ENCODE assay signal across 20 mouse cellular contexts in the genomic region with DNA sequence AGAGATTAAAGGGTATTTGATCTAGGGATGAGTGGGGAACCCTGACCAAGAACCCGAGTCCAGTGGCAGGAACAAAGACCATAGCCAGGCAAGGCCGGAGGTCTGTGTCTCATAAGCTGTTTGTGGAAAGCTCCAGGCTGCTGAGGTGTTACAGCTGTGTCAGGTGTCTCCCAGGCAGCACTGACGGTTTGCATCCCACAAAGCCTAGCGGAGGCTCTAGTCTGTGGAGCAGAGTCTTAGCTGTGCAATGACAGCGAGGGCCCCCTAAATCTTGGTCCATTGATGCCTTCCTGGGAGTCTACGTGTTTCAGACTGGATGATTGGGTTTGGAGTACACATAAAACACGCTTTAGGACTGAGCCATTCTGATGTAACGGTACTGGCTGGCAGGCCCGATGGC. TPM values are rescaled to one million over a fixed set of nuclear protein-coding genes. Genes with fewer than 3 reads are reported as not detected.
DNase-seq lines count a peak whose midpoint lies in the region; ATAC-seq and TF ChIP-seq lines count a peak whose summit lies in the region.
"Had no signal": no experiment of that assay in that cellular context is flagged by ENCODE, and none has a peak within 500 bp of the region (broad histone marks: within the 10 kb centered on the region; RNA-seq: fewer than 3 reads in every experiment).

No protein-coding gene starts in this region.

- H3K4me1 ChIP-seq in heart, embryonic 16.5 days (ENCODE audit: control insufficient read depth, insufficient read depth, low read length), result no peaks in the 10 kb centered on the region; the same call in 1 of the 2 replicates
- H3K4me1 ChIP-seq in thymus, adult 2 months (replicated peaks; ENCODE audit: control insufficient read depth, insufficient read depth, low read length), result peaks cover 97% of the 10 kb centered on the region

- no peak for DNase-seq in heart, postnatal 36 days
- no peak for DNase-seq in thymus, adult 2 months
- DNase-seq in thymus, postnatal 25 days, result no peak
- peak; percentile 40 for DNase-seq in thymus, postnatal 14 days
- DNase-seq in thymus, postnatal 10 days (ENCODE audit: low spot score in 2 of 2), result no peak
- no peak for DNase-seq in cerebellum, postnatal 4 days (ENCODE audit: low spot score in 2 of 2)
- DNase-seq: adrenal gland, adult 2 months; adrenal gland, postnatal 10 days; adrenal gland, postnatal 25 days; cerebellum, adult 11 months; cerebellum, adult 18-20 months; cerebellum, adult 8-10 months; cerebellum, adult 9-11 months; cerebellum, postnatal 14 days; cerebellum, postnatal 36 days had no signal

- intact Hi-C loops in heart, postnatal 36 days (cut with DNase I), result no loop called here

- ATAC-seq in heart, embryonic 16.5 days (replicated peaks; ENCODE audit: extremely low read depth, insufficient read depth, low FRiP score), result no peak
- ATAC-seq: forebrain, embryonic 13.5 days; forebrain, embryonic 15.5 days had no signal

- H3K4me2 ChIP-seq in heart, embryonic 16.5 days (ENCODE audit: low read depth, low read length), result no peak overlapping the region
- H3K4me2 ChIP-seq: embryonic facial prominence, embryonic 12.5 days; forebrain, embryonic 13.5 days; forebrain, embryonic 15.5 days had no signal

- peaks cover 35% of the 10 kb centered on the region for H3K36me3 ChIP-seq in heart, embryonic 16.5 days (ENCODE audit: control insufficient read depth, insufficient read depth)
- H3K36me3 ChIP-seq in thymus, adult 2 months (ENCODE audit: control insufficient read depth, insufficient read depth, low read length), result peaks cover 10% of the 10 kb centered on the region; the same call in 1 of the 2 replicates

- no peak for TF ChIP-seq CTCF in thymus, adult 2 months (IDR thresholded peaks at IDR 0.05; ENCODE audit: borderline replicate concordance, control insufficient read depth, extremely low read depth, insufficient read depth, low read length, poor library complexity)

- no peaks in the 10 kb centered on the region for H3K27me3 ChIP-seq in heart, embryonic 16.5 days (ENCODE audit: control insufficient read depth, insufficient read depth, low read length)
- no peaks in the 10 kb centered on the region for H3K27me3 ChIP-seq in thymus, adult 2 months (ENCODE audit: control insufficient read depth, insufficient read depth, low read length)
- H3K27me3 ChIP-seq: embryonic facial prominence, embryonic 12.5 days; forebrain, embryonic 13.5 days; forebrain, embryonic 15.5 days had no signal

- no peak overlapping the region for H3K9ac ChIP-seq in heart, embryonic 16.5 days (ENCODE audit: low read length)
- H3K9ac ChIP-seq: embryonic facial prominence, embryonic 12.5 days; forebrain, embryonic 13.5 days; forebrain, embryonic 15.5 days had no signal

- no peak overlapping the region for H3K4me3 ChIP-seq in heart, embryonic 16.5 days (ENCODE audit: low read length)
- H3K4me3 ChIP-seq in thymus, adult 2 months (ENCODE audit: control insufficient read depth, insufficient read depth, low read length), result no peak overlapping the region
- H3K4me3 ChIP-seq: embryonic facial prominence, embryonic 10.5 days; embryonic facial prominence, embryonic 12.5 days; forebrain, embryonic 13.5 days; forebrain, embryonic 15.5 days had no signal

- peak overlapping the region; percentile 58 for H3K27ac ChIP-seq in heart, embryonic 16.5 days (ENCODE audit: low read length)
- H3K27ac ChIP-seq in thymus, adult 2 months (ENCODE audit: control insufficient read depth, insufficient read depth, low read length), result peak overlapping the region; percentile 70
- H3K27ac ChIP-seq: embryonic facial prominence, embryonic 10.5 days; embryonic facial prominence, embryonic 12.5 days; forebrain, embryonic 13.5 days; forebrain, embryonic 15.5 days had no signal

- TF ChIP-seq POLR2A in thymus, adult 2 months (IDR thresholded peaks at IDR 0.05; ENCODE audit: control insufficient read depth, extremely low read depth, insufficient read depth, low read length, poor library complexity), result no peak

- 87% methylated on average over 9 of the region's 9 CpGs for WGBS in heart, embryonic 16.5 days
- 43% methylated on average over 9 of the region's 9 CpGs for WGBS in thymus, adult 2 months

- no peaks in the 10 kb centered on the region for H3K9me3 ChIP-seq in heart, embryonic 16.5 days (replicated peaks; ENCODE audit: control insufficient read depth, low read length)
- H3K9me3 ChIP-seq: embryonic facial prominence, embryonic 10.5 days; embryonic facial prominence, embryonic 12.5 days; forebrain, embryonic 13.5 days; forebrain, embryonic 15.5 days had no signal

RNA-seq across cellular contexts. Expression of gene Mc1r, which starts 5.0 kb away (rescaled TPM):
- 0.04 and 0.13 TPM in 2 replicates for polyA plus RNA-seq in heart, embryonic 16.5 days (2015; fragmentation: Nextera tagmentation; extraction: Ambion mirVana)
- not detected for total RNA-seq in heart, postnatal 36 days (2021)
- 0.34 and 0.46 TPM in 2 replicates for polyA plus RNA-seq in thymus, adult 2 months (2012; rRNA removed)
- total RNA-seq: adrenal gland, adult 2 months; adrenal gland, postnatal 10 days; adrenal gland, postnatal 25 days had no signal
- polyA plus RNA-seq: adrenal gland, adult 2 months; embryonic facial prominence, embryonic 10.5 days had no signal

RNA-seq across cellular contexts. Expression of gene Tubb3, which starts 9.3 kb away (rescaled TPM):
- 4.6 and 6.9 TPM in 2 replicates for polyA plus RNA-seq in heart, embryonic 16.5 days (2015; fragmentation: Nextera tagmentation; extraction: Ambion mirVana)
- total RNA-seq in heart, postnatal 36 days (2021), result under 1 TPM in 1 of 2 experiments, not detected in 1; 0.72 TPM
- 19.4 and 31.5 TPM in 2 replicates for polyA plus RNA-seq in thymus, adult 2 months (2012; rRNA removed)

RNA-seq across cellular contexts. Expression of gene Def8, which starts 21.4 kb away (rescaled TPM):
- 31.3 and 31.8 TPM in 2 replicates for polyA plus RNA-seq in heart, embryonic 16.5 days (2015; fragmentation: Nextera tagmentation; extraction: Ambion mirVana)
- 10 to 100 TPM; 51.6 to 58.1 TPM for total RNA-seq in heart, postnatal 36 days (2021)
- 31.1 and 32.6 TPM in 2 replicates for polyA plus RNA-seq in thymus, adult 2 months (2012; rRNA removed)

RNA-seq across cellular contexts. Expression of gene Tcf25, which starts 28.4 kb away (rescaled TPM):
- polyA plus RNA-seq in heart, embryonic 16.5 days (2015; fragmentation: Nextera tagmentation; extraction: Ambion mirVana), result 143 and 152 TPM in 2 replicates
- 100 to 1,000 TPM; 121 to 130 TPM for total RNA-seq in heart, postnatal 36 days (2021)
- polyA plus RNA-seq in thymus, adult 2 months (2012; rRNA removed), result 256 and 261 TPM in 2 replicates
